Mouse (Mus musculus) MEL (cell line): ENCODE measurements around the gene 1700001P01Rik. TPM values are rescaled to one million over a fixed set of nuclear protein-coding genes. Genes with fewer than 3 reads are reported as not detected.

Experiments used
- DNase-seq: peaks from one replicate; pipeline ENCODE4 v3.0.0; 2011; ENCODE audit warnings: low read depth, low spot score
- H3K27ac ChIP-seq: 2 replicates; pipeline ENCODE4 v1.5.1; 2012; ENCODE audit warnings: low read depth, mild to moderate bottlenecking, control low read depth, low read length, moderate library complexity; ENCODE audit not compliant: control insufficient read depth
- H3K27me3 ChIP-seq, 2 experiments: fragments of 150-350 bp in 1 of 2; sonication (generic) in 1 of 2; 2 replicates each; pipeline ENCODE4 v1.6.1; 2012; ENCODE audit warnings: low read length in 2 of 2, mild to moderate bottlenecking in 2 of 2, improper control_type of control experiment in 1 of 2, moderate library complexity in 1 of 2; ENCODE audit not compliant: insufficient read depth in 2 of 2, control insufficient read depth in 1 of 2
- H3K36me3 ChIP-seq, 2 experiments: 2 replicates each; pipeline ENCODE4 v1.6.1; 2012 to 2014; ENCODE audit warnings: low read length in 2 of 2, improper control_type of control experiment in 1 of 2, inconsistent platforms in 1 of 2, mild to moderate bottlenecking in 1 of 2; ENCODE audit not compliant: insufficient read depth in 2 of 2, control insufficient read depth in 1 of 2
- H3K4me1 ChIP-seq, 2 experiments: fragments of 150-350 bp in 1 of 2; sonication (generic) in 1 of 2; 2 replicates each; pipeline ENCODE4 v1.6.1; 2012; ENCODE audit warnings: low read length in 2 of 2, improper control_type of control experiment in 1 of 2, mild to moderate bottlenecking in 1 of 2; ENCODE audit not compliant: insufficient read depth in 2 of 2, control insufficient read depth in 1 of 2
- H3K4me3 ChIP-seq, 2 experiments: fragments of 150-350 bp in 1 of 2; sonication (generic) in 1 of 2; 2 replicates each; pipeline ENCODE4 v1.5.1; 2012; ENCODE audit warnings: low read depth in 2 of 2, low read length in 2 of 2, mild to moderate bottlenecking in 2 of 2, moderate library complexity in 2 of 2, control low read depth in 1 of 2, improper control_type of control experiment in 1 of 2; ENCODE audit not compliant: control insufficient read depth in 1 of 2, insufficient read depth in 1 of 2
- H3K79me2 ChIP-seq: 2 replicates; pipeline ENCODE4 v1.6.1; 2012; ENCODE audit warnings: mild to moderate bottlenecking, low read length, moderate library complexity; ENCODE audit not compliant: control insufficient read depth, poor library complexity, insufficient read depth
- H3K9ac ChIP-seq: 2 replicates; pipeline ENCODE4 v1.6.1; 2012; ENCODE audit warnings: low read depth, mild to moderate bottlenecking, control low read depth, low read length, moderate library complexity; ENCODE audit not compliant: control insufficient read depth, poor library complexity, severe bottlenecking
- H3K9me3 ChIP-seq: fragments of 150-350 bp; sonication (generic); replicated peaks from 2 replicates; pipeline ENCODE4 v1.6.1; 2012; ENCODE audit warnings: mild to moderate bottlenecking, low read length, improper control_type of control experiment, moderate library complexity; ENCODE audit not compliant: insufficient read depth
- CTCF ChIP-seq, 3 experiments: IDR thresholded peaks in 2 of 3; conservative IDR thresholded peaks in 1 of 3; 2 replicates each; pipeline ENCODE4 v1.5.1; 2011 to 2012; ENCODE audit warnings: low read length in 3 of 3, low read depth in 2 of 3, mild to moderate bottlenecking in 2 of 3, improper control_type of control experiment in 1 of 3, inconsistent platforms in 1 of 3, mixed read lengths in 1 of 3, moderate library complexity in 1 of 3; ENCODE audit not compliant: control insufficient read depth in 1 of 3, insufficient read depth in 1 of 3, poor library complexity in 1 of 3, severe bottlenecking in 1 of 3
- ELF1 ChIP-seq: IDR thresholded peaks from 2 replicates; pipeline ENCODE4 v1.6.1; 2014; ENCODE audit warnings: low read depth, mild to moderate bottlenecking, inconsistent platforms, low read length, improper control_type of control experiment, moderate library complexity
- GABPA ChIP-seq: IDR thresholded peaks from 2 replicates; pipeline ENCODE4 v1.6.1; 2012; ENCODE audit warnings: low read depth, mild to moderate bottlenecking, inconsistent platforms, low read length, improper control_type of control experiment, moderate library complexity
- GATA1 ChIP-seq: IDR thresholded peaks from 2 replicates; pipeline ENCODE4 v1.6.1; 2011; ENCODE audit warnings: low read depth, low read length, improper control_type of control experiment
- HCFC1 ChIP-seq: IDR thresholded peaks from 2 replicates; pipeline ENCODE4 v1.6.1; 2012; ENCODE audit warnings: low read depth, mild to moderate bottlenecking, inconsistent platforms, low read length, improper control_type of control experiment, moderate library complexity
- KAT2A ChIP-seq: conservative IDR thresholded peaks from 2 replicates; pipeline ENCODE4 v1.6.1; 2012; ENCODE audit warnings: low read depth, low read length, improper control_type of control experiment, inconsistent platforms
- MAFK ChIP-seq: IDR thresholded peaks from 2 replicates; pipeline ENCODE4 v1.6.1; 2011; ENCODE audit warnings: low read depth, mild to moderate bottlenecking, low read length, improper control_type of control experiment, borderline replicate concordance
- MAX ChIP-seq: IDR thresholded peaks from 2 replicates; pipeline ENCODE4 v1.6.1; 2011; ENCODE audit warnings: low read length, improper control_type of control experiment
- MXI1 ChIP-seq: IDR thresholded peaks from 2 replicates; pipeline ENCODE4 v1.6.1; 2011; ENCODE audit warnings: mild to moderate bottlenecking, low read depth, low read length, improper control_type of control experiment
- MYC ChIP-seq: IDR thresholded peaks from 2 replicates; pipeline ENCODE4 v1.6.1; 2011; ENCODE audit warnings: low read depth, mild to moderate bottlenecking, low read length, improper control_type of control experiment, moderate library complexity
- POLR2AphosphoS2 ChIP-seq: IDR thresholded peaks from 2 replicates; pipeline ENCODE4 v1.6.1; 2011; ENCODE audit warnings: low read length, improper control_type of control experiment
- POLR2AphosphoS5 ChIP-seq: IDR thresholded peaks from 2 replicates; pipeline ENCODE4 v1.6.1; 2012; ENCODE audit warnings: low read depth, borderline replicate concordance, mild to moderate bottlenecking, inconsistent platforms, low read length, moderate library complexity, mixed read lengths
- RCOR1 ChIP-seq: IDR thresholded peaks from 2 replicates; pipeline ENCODE4 v1.6.1; 2012; ENCODE audit warnings: low read depth, mild to moderate bottlenecking, inconsistent platforms, low read length, improper control_type of control experiment
- TAL1 ChIP-seq: IDR thresholded peaks from 2 replicates; pipeline ENCODE4 v1.6.1; 2012; ENCODE audit warnings: mild to moderate bottlenecking, inconsistent platforms, low read length, moderate library complexity, mixed read lengths
- TBP ChIP-seq: IDR thresholded peaks from 2 replicates; pipeline ENCODE4 v1.8.0; 2011; ENCODE audit warnings: low read depth, low read length, improper control_type of control experiment
- TCF12 ChIP-seq: IDR thresholded peaks from 2 replicates; pipeline ENCODE4 v1.6.1; 2014; ENCODE audit warnings: low read depth, mild to moderate bottlenecking, inconsistent platforms, low read length, improper control_type of control experiment, moderate library complexity
- USF2 ChIP-seq, 2 experiments: IDR thresholded peaks; 2 replicates each; pipeline ENCODE4 v1.6.1; 2011 to 2012; ENCODE audit warnings: improper control_type of control experiment in 2 of 2, low read length in 2 of 2, borderline replicate concordance in 1 of 2, inconsistent platforms in 1 of 2, low read depth in 1 of 2, mild to moderate bottlenecking in 1 of 2; ENCODE audit not compliant: insufficient read depth in 1 of 2
- ZMIZ1 ChIP-seq: IDR thresholded peaks from 2 replicates; pipeline ENCODE4 v1.6.1; 2012; ENCODE audit warnings: low read depth, mild to moderate bottlenecking, inconsistent platforms, low read length, improper control_type of control experiment, moderate library complexity
- ZNF384 ChIP-seq: IDR thresholded peaks from 2 replicates; pipeline ENCODE4 v1.6.1; 2012; ENCODE audit warnings: low read depth, mild to moderate bottlenecking, inconsistent platforms, low read length, improper control_type of control experiment
- polyA plus RNA-seq, 2 experiments: library from polyadenylated mRNA; stranded (reverse) in 1 of 2; unstranded in 1 of 2; fragments of >175 nt in 1 of 2; fragments of >200 nt in 1 of 2; gene quantifications; 2 replicates each; pipeline versions ENCODE4 v1.2.1 to v1.2.4; 2012; ENCODE audit warnings: low replicate concordance in 2 of 2, low read depth in 1 of 2; ENCODE audit not compliant: insufficient read length in 2 of 2, insufficient read depth in 1 of 2, missing spikeins in 1 of 2
- total RNA-seq: library from RNA; depleted of rRNA; stranded (reverse); fragments of 300-350 nt; gene quantifications from 2 replicates; pipeline ENCODE4 v1.2.3, GENCODE M21; 2012

Gene 1700001P01Rik
- total and polyA plus RNA-seq, 3 experiments, result 0.43 to 0.69 TPM; not detected in 1

DNA sequence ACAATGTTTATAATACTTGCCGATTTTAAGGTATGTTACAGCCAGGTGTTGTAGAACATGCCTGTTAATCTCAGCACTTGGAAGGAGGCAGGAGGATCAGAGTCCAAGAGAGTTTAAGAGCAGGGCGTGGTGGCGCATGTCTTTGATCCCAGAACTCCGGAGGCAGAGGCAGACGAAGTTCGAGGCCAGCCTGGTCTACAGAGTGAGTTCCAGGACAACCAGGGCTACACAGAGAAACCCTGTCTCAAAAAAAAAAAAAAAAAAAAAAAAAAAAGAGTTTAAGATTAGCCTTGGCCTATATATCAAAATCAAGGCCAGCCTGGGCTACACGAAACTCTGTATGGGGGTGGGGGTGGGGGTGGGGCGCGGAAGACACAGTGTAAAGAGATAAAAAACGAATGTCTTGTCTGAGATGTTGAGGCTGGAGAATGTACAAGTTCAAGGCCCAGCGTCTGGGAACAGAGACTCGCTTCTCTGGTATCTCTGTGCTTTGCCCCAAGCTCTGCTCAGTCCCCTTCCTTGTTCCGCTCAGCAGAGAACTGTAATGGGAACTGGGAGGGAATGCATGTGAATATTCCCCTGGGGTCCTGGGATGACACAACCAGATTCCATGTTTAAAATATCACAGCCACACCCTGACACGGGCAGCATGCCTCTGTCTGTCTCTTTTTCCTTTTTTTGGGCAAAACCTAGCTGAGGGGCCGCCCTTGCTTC lies 21.8 kb upstream of the 1700001P01Rik start (continued):
- TF ChIP-seq GABPA (no peak), ZMIZ1 (no peak), ZNF384 (peak; percentile 89), HCFC1 (no peak; the same call in none of the 2 replicates), KAT2A (no peak), TAL1 (no peak), USF2 (IDR thresholded peaks at IDR 0.05; ENCODE audit: borderline replicate concordance in 1 of 2, insufficient read depth in 1 of 2, low read depth in 1 of 2, low read length in 2 of 2) (no peak), MAX (peak; percentile 15; the same call in 1 of the 2 replicates), MYC (peak; percentile 56; the same call in 1 of the 2 replicates), TCF12 (no peak), POLR2AphosphoS2 (no peak), MXI1 (no peak), RCOR1 (0 out of 2 replicates have a peak, but pooled peaks have one; percentile 30), POLR2AphosphoS5 (no peak)

DNA sequence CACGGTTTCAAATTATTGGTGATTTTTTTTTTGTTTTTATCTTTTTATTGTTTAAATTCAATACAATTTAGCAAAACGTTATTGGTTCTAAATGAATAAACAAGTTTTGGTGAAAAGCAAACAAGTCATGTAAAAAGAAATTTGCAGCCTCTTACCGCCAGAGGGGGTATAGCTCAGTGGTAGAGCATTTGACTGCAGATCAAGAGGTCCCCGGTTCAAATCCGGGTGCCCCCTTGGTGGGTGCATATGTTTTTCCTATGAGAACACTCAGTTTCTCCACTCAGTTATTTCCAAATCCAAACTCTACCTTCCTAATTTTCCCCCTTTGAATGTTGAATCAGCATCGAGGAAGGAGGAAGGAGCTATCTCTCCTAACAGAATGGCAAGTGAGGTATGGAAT lies 21.2 kb upstream of the 1700001P01Rik start:
- Histone ChIP-seq H3K36me3 (peaks cover 0 to 7% of the 10 kb centered on the region in 2 experiments; a peak in 2 of 4 replicates), H3K27me3 (no peaks in the 10 kb centered on the region), H3K27ac (no peak overlapping the region), H3K9ac (no peak overlapping the region), H3K4me3 (peak overlapping the region; percentile 15 to 27), H3K4me1 (peaks cover 0 to 11% of the 10 kb centered on the region in 2 experiments; a peak in 2 of 4 replicates), H3K9me3 (no peaks in the 10 kb centered on the region), H3K79me2 (peaks cover 13% of the 10 kb centered on the region; the same call in 1 of the 2 replicates)
- no peak for TF ChIP-seq GATA1
- TF ChIP-seq CTCF (IDR thresholded peaks at IDR 0.05 in 2 of 3, conservative IDR thresholded peaks at IDR 0.05 in 1 of 3; ENCODE audit: control insufficient read depth in 1 of 3, insufficient read depth in 1 of 3, low read depth in 2 of 3, low read length in 3 of 3, poor library complexity in 1 of 3, severe bottlenecking in 1 of 3), result peak in 2 of 3 experiments; percentile 6 to 16; a peak in 1 of 6 replicates
- no peak for TF ChIP-seq ZMIZ1
- TF ChIP-seq ELF1, result peak; percentile 83
- peak; percentile 100 for TF ChIP-seq TBP
- peak; percentile 100 for TF ChIP-seq MAFK
- peak; percentile 89 for DNase-seq
